Mouse (Mus musculus): ENCODE measurements at regions not wholly inside any gene's neighbourhood (a gene's known extent, or its start where the extent isn't known, plus 50 kb on each side); places are given as distances from the start of the nearest gene placed in this dataset.

DNA sequence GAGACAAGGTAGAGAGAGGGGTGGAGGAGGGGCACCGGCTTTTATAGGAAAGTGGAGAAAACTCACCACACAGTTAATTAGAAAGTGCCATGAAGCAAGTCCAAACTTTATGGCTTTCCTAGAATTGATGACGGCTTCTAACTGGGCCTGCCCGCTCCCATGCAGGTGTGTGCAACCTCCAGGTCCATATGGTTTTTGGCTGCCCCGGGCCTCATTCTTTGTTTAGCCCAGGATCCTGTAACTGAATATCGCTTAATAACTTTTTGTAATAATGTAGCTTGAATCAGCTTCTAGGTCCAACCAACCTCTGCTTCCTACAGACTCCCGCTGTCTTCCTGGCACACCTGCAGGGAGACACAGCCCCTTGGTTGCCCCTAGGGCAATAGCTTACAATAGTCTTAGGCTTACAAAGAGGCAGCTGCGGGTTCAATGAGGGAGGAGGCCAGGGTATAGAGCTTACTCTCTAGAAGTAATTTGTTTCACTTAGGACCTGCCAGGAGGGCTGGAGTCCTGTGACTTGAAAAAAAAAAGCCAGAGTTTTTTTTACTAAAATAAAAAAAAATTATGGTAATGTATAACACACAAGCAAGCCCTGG is 159.2 kb downstream of the Gm10260 start:
- WGBS, result 98% methylated on average over 7 of the region's 7 CpGs
- no peak overlapping the region for H3K27ac ChIP-seq (replicated peaks; ENCODE audit: insufficient read depth, low read depth, low read length)
- no peaks in the 10 kb centered on the region for H3K36me3 ChIP-seq (ENCODE audit: control insufficient read depth, insufficient read depth, low read length)
- no peaks in the 10 kb centered on the region for H3K79me2 ChIP-seq (ENCODE audit: control insufficient read depth, insufficient read depth, low read length)
- DNase-seq (ENCODE audit: extremely low read depth, low read depth, low spot score), result no peak
- TF ChIP-seq POLR2A (IDR thresholded peaks at IDR 0.05; ENCODE audit: extremely low read depth, insufficient read depth, low read length) (no peak), CTCF (IDR thresholded peaks at IDR 0.05; ENCODE audit: low read depth, low read length) (no peak)
- H3K9ac ChIP-seq (ENCODE audit: low read depth, low read length), result no peak overlapping the region
- H3K27me3 ChIP-seq (ENCODE audit: control insufficient read depth, insufficient read depth, low read length), result no peaks in the 10 kb centered on the region
- no peaks in the 10 kb centered on the region for H3K4me1 ChIP-seq (ENCODE audit: control insufficient read depth, insufficient read depth, low read length)
- no peak overlapping the region for H3K4me3 ChIP-seq (ENCODE audit: insufficient read depth, low read depth, low read length)

DNA sequence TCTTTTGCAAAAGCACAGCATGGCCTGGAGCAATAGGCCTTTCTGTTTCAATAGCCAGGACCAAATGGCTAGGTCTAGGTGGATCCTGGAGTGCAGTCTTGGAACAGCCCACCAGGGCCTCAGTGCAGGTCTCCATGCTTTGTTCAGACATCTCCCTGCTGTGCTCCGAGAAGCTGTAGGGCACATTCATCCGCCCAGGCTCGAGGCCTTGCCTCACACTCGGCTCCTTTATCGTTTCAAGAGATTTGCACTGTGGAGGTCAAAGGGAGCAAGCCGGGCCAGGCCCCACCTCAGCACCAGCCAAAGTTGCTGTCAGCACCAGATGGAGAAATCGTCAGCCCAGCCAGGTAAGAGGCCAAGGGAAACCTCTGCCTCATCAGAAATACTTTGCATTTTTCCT is 160.3 kb downstream of the Gm10260 start:
- Histone ChIP-seq H3K27me3 (ENCODE audit: control insufficient read depth, insufficient read depth, low read length) (no peaks in the 10 kb centered on the region), H3K9ac (ENCODE audit: low read depth, low read length) (no peak overlapping the region), H3K36me3 (ENCODE audit: control insufficient read depth, insufficient read depth, low read length) (no peaks in the 10 kb centered on the region), H3K4me1 (ENCODE audit: control insufficient read depth, insufficient read depth, low read length) (no peaks in the 10 kb centered on the region), H3K79me2 (ENCODE audit: control insufficient read depth, insufficient read depth, low read length) (no peaks in the 10 kb centered on the region), H3K4me3 (ENCODE audit: insufficient read depth, low read depth, low read length) (no peak overlapping the region), H3K27ac (replicated peaks; ENCODE audit: insufficient read depth, low read depth, low read length) (no peak overlapping the region)
- TF ChIP-seq POLR2A (IDR thresholded peaks at IDR 0.05; ENCODE audit: extremely low read depth, insufficient read depth, low read length) (no peak), CTCF (IDR thresholded peaks at IDR 0.05; ENCODE audit: low read depth, low read length) (no peak)
- DNase-seq (ENCODE audit: extremely low read depth, low read depth, low spot score), result no peak
- 87% methylated on average over 7 of the region's 7 CpGs for WGBS

DNA sequence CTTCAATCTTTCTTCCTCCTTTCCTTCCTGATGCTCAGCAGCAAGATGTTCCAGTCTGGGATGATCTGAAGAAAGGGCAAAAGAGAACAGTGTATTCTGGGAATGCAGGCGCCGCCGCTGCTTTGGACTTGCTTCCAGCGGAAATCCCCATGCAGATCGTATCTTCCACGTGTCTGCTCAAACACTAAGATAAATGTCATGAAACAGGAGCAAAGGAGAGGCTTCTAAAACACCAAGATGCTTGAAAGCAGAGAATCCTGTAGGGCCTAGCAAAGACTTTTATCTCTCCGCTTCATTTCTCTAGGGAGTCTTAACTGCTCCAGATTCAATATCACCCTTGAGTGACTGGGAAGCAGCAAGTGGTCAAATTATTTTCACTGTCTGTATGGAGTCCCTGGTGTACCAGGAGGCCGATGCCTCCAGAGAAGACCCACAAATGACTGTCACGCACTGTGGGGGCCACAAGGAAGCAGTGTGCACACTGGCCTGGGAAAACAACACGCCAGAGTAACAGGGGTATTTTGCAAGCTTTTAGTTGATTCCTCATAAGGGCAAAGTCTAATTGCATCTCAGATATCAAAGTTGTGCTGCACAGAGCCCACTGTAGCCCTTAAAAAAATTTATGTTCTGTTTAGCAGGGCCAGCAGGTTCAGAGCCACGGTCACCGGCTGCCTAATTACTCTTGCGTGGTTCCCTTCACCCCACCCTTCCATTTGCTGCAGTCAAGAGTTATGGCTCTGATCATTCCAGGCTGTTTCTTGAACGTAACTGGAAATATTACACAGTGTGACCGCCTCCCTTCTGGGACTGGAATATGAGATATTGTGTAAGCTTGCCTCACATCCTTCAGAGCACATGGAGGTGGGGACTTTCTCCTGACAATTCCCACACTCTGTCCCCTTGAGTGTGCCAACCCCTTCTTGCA is 161.7 kb downstream of the Gm10260 start:
- Histone ChIP-seq H3K4me1 (ENCODE audit: control insufficient read depth, insufficient read depth, low read length) (no peaks in the 10 kb centered on the region), H3K27me3 (ENCODE audit: control insufficient read depth, insufficient read depth, low read length) (no peaks in the 10 kb centered on the region), H3K9ac (ENCODE audit: low read depth, low read length) (no peak overlapping the region), H3K27ac (replicated peaks; ENCODE audit: insufficient read depth, low read depth, low read length) (no peak overlapping the region), H3K79me2 (ENCODE audit: control insufficient read depth, insufficient read depth, low read length) (no peaks in the 10 kb centered on the region), H3K4me3 (ENCODE audit: insufficient read depth, low read depth, low read length) (no peak overlapping the region), H3K36me3 (ENCODE audit: control insufficient read depth, insufficient read depth, low read length) (no peaks in the 10 kb centered on the region)
- no peak for DNase-seq (ENCODE audit: extremely low read depth, low read depth, low spot score)
- TF ChIP-seq POLR2A (IDR thresholded peaks at IDR 0.05; ENCODE audit: extremely low read depth, insufficient read depth, low read length) (no peak), CTCF (IDR thresholded peaks at IDR 0.05; ENCODE audit: low read depth, low read length) (no peak)
- 87% methylated on average over 15 of the region's 15 CpGs for WGBS

DNA sequence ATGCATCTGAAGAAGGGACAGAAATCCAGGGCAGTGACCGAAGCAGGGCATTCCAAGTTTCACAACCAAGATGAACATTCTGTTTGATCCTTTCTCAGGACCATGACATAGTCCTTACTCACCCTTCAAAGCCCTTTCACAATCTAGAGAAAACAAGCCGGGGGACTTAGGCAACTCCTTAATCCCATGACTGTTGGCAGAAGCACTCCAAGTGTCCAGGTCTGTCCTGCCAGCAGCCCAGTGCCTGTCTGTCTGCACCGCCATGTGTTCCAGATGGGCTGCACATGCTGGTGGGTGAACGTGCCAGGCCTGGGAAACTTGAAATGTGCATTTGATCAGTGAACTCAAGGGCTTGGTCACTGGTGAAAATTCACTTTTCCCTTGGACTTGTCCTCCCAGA is 165.6 kb downstream of the Gm10260 start:
- Histone ChIP-seq H3K36me3 (ENCODE audit: control insufficient read depth, insufficient read depth, low read length) (no peaks in the 10 kb centered on the region), H3K9ac (ENCODE audit: low read depth, low read length) (no peak overlapping the region), H3K79me2 (ENCODE audit: control insufficient read depth, insufficient read depth, low read length) (no peaks in the 10 kb centered on the region), H3K27me3 (ENCODE audit: control insufficient read depth, insufficient read depth, low read length) (no peaks in the 10 kb centered on the region), H3K27ac (replicated peaks; ENCODE audit: insufficient read depth, low read depth, low read length) (no peak overlapping the region), H3K4me3 (ENCODE audit: insufficient read depth, low read depth, low read length) (no peak overlapping the region), H3K4me1 (ENCODE audit: control insufficient read depth, insufficient read depth, low read length) (no peaks in the 10 kb centered on the region)
- DNase-seq (ENCODE audit: extremely low read depth, low read depth, low spot score), result no peak
- TF ChIP-seq CTCF (IDR thresholded peaks at IDR 0.05; ENCODE audit: low read depth, low read length), result no peak
- no peak for TF ChIP-seq POLR2A (IDR thresholded peaks at IDR 0.05; ENCODE audit: extremely low read depth, insufficient read depth, low read length)
- 95% methylated on average over 4 of the region's 4 CpGs for WGBS

DNA sequence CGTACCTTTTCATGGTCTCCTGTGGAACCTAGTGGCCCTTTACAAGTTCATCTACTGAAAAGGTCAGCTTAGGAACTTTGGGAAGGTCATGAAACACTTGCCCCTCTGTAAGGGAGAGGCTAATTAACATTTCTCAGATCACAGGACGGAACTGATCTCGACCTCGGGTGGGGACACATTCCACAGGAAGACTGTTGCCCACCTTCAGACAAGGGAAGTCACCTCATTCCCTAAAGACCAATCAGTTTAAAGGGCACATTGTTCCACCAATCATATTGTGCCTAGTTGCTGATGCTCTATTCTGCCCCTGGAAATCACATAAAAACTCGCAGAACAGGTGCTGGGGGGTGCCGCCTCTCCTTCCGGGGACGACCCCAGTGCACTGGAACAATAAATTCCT is 170.8 kb downstream of the Gm10260 start:
- whole genome bisulfite sequencing, result 91% methylated on average over 8 of the region's 8 CpGs
- no peak overlapping the region for H3K4me3 ChIP-seq (ENCODE audit: insufficient read depth, low read depth, low read length)

DNA sequence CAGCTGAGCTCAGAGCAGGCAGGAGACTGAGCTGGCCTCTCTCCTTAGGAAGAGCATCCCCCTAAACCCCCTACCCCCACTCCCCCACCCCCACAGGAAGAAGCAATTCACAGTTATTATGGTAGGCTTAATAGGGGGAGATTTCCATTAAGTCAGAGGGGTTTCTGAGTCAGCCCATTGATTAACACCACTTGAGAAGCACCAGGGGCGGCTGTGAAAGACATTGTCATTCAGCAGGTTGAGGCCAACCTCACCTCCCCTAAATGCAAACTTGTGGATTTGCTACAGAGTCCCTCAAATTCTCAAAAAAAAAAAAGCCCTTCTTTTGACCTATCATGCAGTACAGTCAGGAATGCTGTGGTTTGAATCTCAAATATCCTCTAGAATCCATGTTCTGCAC is 172.3 kb downstream of the Gm10260 start:
- TF ChIP-seq POLR2A (IDR thresholded peaks at IDR 0.05; ENCODE audit: extremely low read depth, insufficient read depth, low read length) (no peak), CTCF (IDR thresholded peaks at IDR 0.05; ENCODE audit: low read depth, low read length) (no peak)
- Histone ChIP-seq H3K27me3 (ENCODE audit: control insufficient read depth, insufficient read depth, low read length) (no peaks in the 10 kb centered on the region), H3K4me3 (ENCODE audit: insufficient read depth, low read depth, low read length) (no peak overlapping the region), H3K4me1 (ENCODE audit: control insufficient read depth, insufficient read depth, low read length) (peaks cover 2% of the 10 kb centered on the region; the same call in 1 of the 2 replicates), H3K36me3 (ENCODE audit: control insufficient read depth, insufficient read depth, low read length) (no peaks in the 10 kb centered on the region), H3K27ac (replicated peaks; ENCODE audit: insufficient read depth, low read depth, low read length) (no peak overlapping the region), H3K9ac (ENCODE audit: low read depth, low read length) (no peak overlapping the region), H3K79me2 (ENCODE audit: control insufficient read depth, insufficient read depth, low read length) (no peaks in the 10 kb centered on the region)
- WGBS, result 97% methylated on average over 1 of the region's 1 CpGs
- no peak for DNase-seq (ENCODE audit: extremely low read depth, low read depth, low spot score)

More for the DNA sequence above, 170.8 kb downstream of the Gm10260 start:
- TF ChIP-seq POLR2A (IDR thresholded peaks at IDR 0.05; ENCODE audit: extremely low read depth, insufficient read depth, low read length) (no peak), CTCF (IDR thresholded peaks at IDR 0.05; ENCODE audit: low read depth, low read length) (no peak)
- DNase-seq (ENCODE audit: extremely low read depth, low read depth, low spot score), result no peak
- Histone ChIP-seq H3K4me1 (ENCODE audit: control insufficient read depth, insufficient read depth, low read length) (peaks cover under 1% of the 10 kb centered on the region; the same call in 1 of the 2 replicates), H3K9ac (ENCODE audit: low read depth, low read length) (no peak overlapping the region), H3K36me3 (ENCODE audit: control insufficient read depth, insufficient read depth, low read length) (no peaks in the 10 kb centered on the region), H3K27ac (replicated peaks; ENCODE audit: insufficient read depth, low read depth, low read length) (no peak overlapping the region), H3K27me3 (ENCODE audit: control insufficient read depth, insufficient read depth, low read length) (no peaks in the 10 kb centered on the region), H3K79me2 (ENCODE audit: control insufficient read depth, insufficient read depth, low read length) (no peaks in the 10 kb centered on the region)

All from liver, adult 2 months (tissue).